Mouse (Mus musculus) stomach, postnatal 0 days (tissue): ENCODE results near the gene Pphln1. TPM values are rescaled to one million over a fixed set of nuclear protein-coding genes. Genes with fewer than 3 reads are reported as not detected.
A peak's percentile ranks its signal among the peaks of the same experiment; 100 is the strongest.

Experiments
- ATAC-seq: fragments of 200-750 bp; cut with Nextera tagmentation; 2 replicates; pipeline ENCODE4 v1.8.0; 2017; ENCODE audit not compliant: low FRiP score, low TSS enrichment
- DNase-seq: peaks from one replicate; pipeline ENCODE4 v3.0.0-alpha.2; 2016; ENCODE audit warnings: low spot score
- H3K27ac ChIP-seq: fragments of 300-500 bp; sonication (generic); replicated peaks from 2 replicates; pipeline ENCODE4 v1.5.1; 2014; ENCODE audit warnings: mild to moderate bottlenecking, control low read depth
- H3K27me3 ChIP-seq: fragments of 300-500 bp; sonication (generic); 2 replicates; pipeline ENCODE4 v1.6.1; 2014; ENCODE audit warnings: low read length; ENCODE audit not compliant: control insufficient read depth, insufficient read depth
- H3K36me3 ChIP-seq: fragments of 300-500 bp; sonication (generic); 2 replicates; pipeline ENCODE4 v1.6.1; 2014; ENCODE audit warnings: low read length, mixed read lengths; ENCODE audit not compliant: control insufficient read depth, insufficient read depth
- H3K4me1 ChIP-seq: fragments of 300-500 bp; sonication (generic); replicated peaks from 2 replicates; pipeline ENCODE4 v1.6.1; 2014; ENCODE audit warnings: antibody characterized with exemption; ENCODE audit not compliant: control insufficient read depth, insufficient read depth
- H3K4me2 ChIP-seq: fragments of 300-500 bp; sonication (generic); replicated peaks from 2 replicates; pipeline ENCODE4 v1.6.1; 2014; ENCODE audit warnings: low read depth, mild to moderate bottlenecking, control low read depth, moderate library complexity
- H3K4me3 ChIP-seq: fragments of 300-500 bp; sonication (generic); 2 replicates; pipeline ENCODE4 v1.5.1; 2014; ENCODE audit warnings: low read depth, low read length, control low read depth
- H3K9ac ChIP-seq: fragments of 300-500 bp; sonication (generic); 2 replicates; pipeline ENCODE4 v1.6.1; 2014; ENCODE audit warnings: mild to moderate bottlenecking, low read length, control low read depth, mixed read lengths
- H3K9me3 ChIP-seq: fragments of 300-500 bp; sonication (generic); 2 replicates; pipeline ENCODE4 v1.6.1; 2016; ENCODE audit warnings: low read length; ENCODE audit not compliant: control insufficient read depth
- CTCF ChIP-seq: IDR thresholded peaks from 2 replicates; pipeline ENCODE4 v1.5.1; 2016; ENCODE audit warnings: antibody characterized with exemption, low read depth, mild to moderate bottlenecking, moderate library complexity
- EP300 ChIP-seq: optimal IDR thresholded peaks from 2 replicates; pipeline ENCODE3; 2016; ENCODE audit warnings: antibody characterized with exemption
- WGBS: fragments of 180-500 bp; shearing (Covaris S2); extraction: QIAGEN DNeasy Blood & Tissue Kit; methylation state at CpG from one replicate; pipeline ENCODE4 v1.1.7; 2014; 5-methylcytosine and 5-hydroxymethylcytosine counted together
- polyA plus RNA-seq: library from polyadenylated mRNA; unstranded; fragments of >200 nt; fragmentation: Nextera tagmentation; extraction: Ambion mirVana; gene quantifications from 2 replicates; pipeline ENCODE4 v1.2.1, GENCODE M21; 2015

Pphln1 gene
- polyA plus RNA-seq, 1 experiment from 2014 or later: 18.2 TPM

DNA sequence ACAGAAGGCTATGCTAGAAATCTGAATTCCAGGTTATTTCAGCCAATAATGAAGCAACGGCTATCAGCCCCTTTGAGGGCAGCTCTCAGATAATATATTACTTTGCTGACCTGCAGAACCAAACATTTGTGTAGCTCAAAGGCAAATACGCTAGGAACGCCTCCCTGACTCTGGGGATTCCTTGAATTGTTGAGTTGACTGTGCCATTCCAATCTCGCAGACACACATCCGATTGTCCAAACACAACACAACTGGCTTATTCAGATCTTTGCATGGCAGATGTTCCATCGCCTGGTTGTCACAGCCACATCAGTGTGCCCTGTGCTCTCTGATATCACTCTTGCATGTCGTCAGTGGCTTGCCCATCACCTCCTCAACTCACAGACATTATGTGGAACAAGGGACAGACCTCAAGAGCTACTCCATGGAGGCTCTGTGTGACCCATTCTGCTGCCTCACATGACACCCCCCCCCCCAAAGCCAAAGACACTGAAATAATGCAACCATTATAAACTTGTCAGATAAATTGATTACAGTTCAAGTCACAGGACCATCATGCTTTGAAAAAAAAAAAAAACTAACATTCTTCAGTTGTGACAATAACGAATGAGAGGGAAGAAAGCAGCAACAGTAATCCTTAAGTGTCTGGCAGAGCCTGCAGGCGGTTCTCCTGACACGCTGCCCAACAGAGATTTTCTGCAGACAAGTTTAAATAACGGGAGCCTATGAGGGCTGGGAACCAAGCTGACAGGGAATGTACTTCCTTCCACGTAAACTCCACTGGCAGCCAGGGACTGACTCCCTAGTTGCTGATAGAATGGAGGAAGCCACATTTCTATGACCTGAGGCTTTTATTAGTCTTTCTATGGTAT lies 131.9 kb downstream of the Pphln1 start:
- H3K27ac ChIP-seq: peak overlapping the region; percentile 71
- TF ChIP-seq EP300: no peak
- TF ChIP-seq CTCF: no peak

DNA sequence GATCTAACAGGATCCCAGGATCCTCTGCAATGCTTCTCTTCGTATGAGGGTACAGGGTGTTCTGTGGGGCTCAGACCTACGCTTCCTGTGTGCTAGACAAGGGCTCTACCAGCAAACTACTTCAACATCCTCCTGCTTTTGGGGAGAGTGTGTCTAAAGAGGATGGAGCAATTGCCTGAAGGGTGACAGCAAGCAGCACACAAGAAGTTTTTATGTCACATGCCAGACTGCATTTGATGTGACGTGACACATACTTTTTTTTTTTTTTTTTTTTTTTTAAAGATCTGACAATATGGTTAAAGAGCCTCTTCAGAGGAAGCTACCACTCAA lies 132.5 kb downstream of the Pphln1 start:
- no peak overlapping the region for H3K9ac ChIP-seq
- H3K27ac ChIP-seq: peak overlapping the region; percentile 71
- H3K36me3 ChIP-seq: no peaks in the 10 kb centered on the region
- ATAC-seq (no peak), DNase-seq (no peak)
- no peak overlapping the region for H3K4me3 ChIP-seq
- no peaks in the 10 kb centered on the region for H3K9me3 ChIP-seq
- H3K27me3 ChIP-seq: no peaks in the 10 kb centered on the region
- no peak for TF ChIP-seq CTCF
- no peak for TF ChIP-seq EP300
- WGBS: 57% methylated on average over 3 of the region's 3 CpGs
- H3K4me1 ChIP-seq: no peaks in the 10 kb centered on the region; the same call in 1 of the 2 replicates
- H3K4me2 ChIP-seq: no peak overlapping the region

More for the DNA sequence above, 131.9 kb downstream of the Pphln1 start:
- peak overlapping the region; percentile 18; the same call in 1 of the 2 replicates for H3K4me2 ChIP-seq
- ATAC-seq (no peak), DNase-seq (no peak)
- no peaks in the 10 kb centered on the region; the same call in 1 of the 2 replicates for H3K4me1 ChIP-seq
- no peak overlapping the region for H3K9ac ChIP-seq
- no peaks in the 10 kb centered on the region for H3K9me3 ChIP-seq
- H3K27me3 ChIP-seq: no peaks in the 10 kb centered on the region
- H3K4me3 ChIP-seq: no peak overlapping the region
- WGBS: 16% methylated on average over 12 of the region's 12 CpGs
- H3K36me3 ChIP-seq: no peaks in the 10 kb centered on the region

GRCm38 (mm10) chr15:93536191-93536590 lies 138.0 kb downstream of the Pphln1 start:
- Histone ChIP-seq H3K4me2 (no peak overlapping the region), H3K27me3 (no peaks in the 10 kb centered on the region), H3K9me3 (no peaks in the 10 kb centered on the region), H3K36me3 (no peaks in the 10 kb centered on the region), H3K27ac (no peak overlapping the region), H3K4me3 (no peak overlapping the region), H3K9ac (no peak overlapping the region), H3K4me1 (no peaks in the 10 kb centered on the region; the same call in 1 of the 2 replicates)
- ATAC-seq (no peak), DNase-seq (no peak)
- WGBS: 80% methylated on average over 4 of the region's 4 CpGs
- TF ChIP-seq CTCF: no peak
- TF ChIP-seq EP300: no peak

DNA sequence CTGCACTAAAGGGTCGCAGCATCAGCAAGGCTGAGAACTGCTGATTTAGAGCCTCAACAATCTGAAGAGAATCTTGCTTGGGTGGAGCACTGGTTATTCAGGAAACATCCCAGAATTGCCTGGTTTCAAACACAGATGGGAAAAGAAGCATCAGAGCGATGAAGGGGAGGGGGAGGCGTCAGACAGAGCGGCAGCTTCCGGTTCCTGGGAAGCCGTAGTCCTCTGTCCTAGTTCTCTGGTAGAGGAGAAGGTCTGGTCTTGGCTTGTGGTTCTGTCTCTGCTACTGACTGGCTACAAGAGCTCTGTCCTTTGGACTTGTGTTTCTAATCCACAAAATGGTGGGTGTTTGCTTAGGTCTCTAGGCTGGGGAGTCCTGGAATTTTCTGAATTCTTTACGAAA lies 139.6 kb downstream of the Pphln1 start:
- no peak for ATAC-seq
- H3K4me3 ChIP-seq: no peak overlapping the region
- DNase-seq: no peak
- H3K4me2 ChIP-seq: no peak overlapping the region
- H3K36me3 ChIP-seq: no peaks in the 10 kb centered on the region
- WGBS: 83% methylated on average over 7 of the region's 7 CpGs
- TF ChIP-seq EP300 (no peak), CTCF (no peak)
- no peaks in the 10 kb centered on the region for H3K27me3 ChIP-seq
- no peak overlapping the region for H3K27ac ChIP-seq
- no peaks in the 10 kb centered on the region for H3K9me3 ChIP-seq
- no peak overlapping the region for H3K9ac ChIP-seq
- no peaks in the 10 kb centered on the region for H3K4me1 ChIP-seq

DNA sequence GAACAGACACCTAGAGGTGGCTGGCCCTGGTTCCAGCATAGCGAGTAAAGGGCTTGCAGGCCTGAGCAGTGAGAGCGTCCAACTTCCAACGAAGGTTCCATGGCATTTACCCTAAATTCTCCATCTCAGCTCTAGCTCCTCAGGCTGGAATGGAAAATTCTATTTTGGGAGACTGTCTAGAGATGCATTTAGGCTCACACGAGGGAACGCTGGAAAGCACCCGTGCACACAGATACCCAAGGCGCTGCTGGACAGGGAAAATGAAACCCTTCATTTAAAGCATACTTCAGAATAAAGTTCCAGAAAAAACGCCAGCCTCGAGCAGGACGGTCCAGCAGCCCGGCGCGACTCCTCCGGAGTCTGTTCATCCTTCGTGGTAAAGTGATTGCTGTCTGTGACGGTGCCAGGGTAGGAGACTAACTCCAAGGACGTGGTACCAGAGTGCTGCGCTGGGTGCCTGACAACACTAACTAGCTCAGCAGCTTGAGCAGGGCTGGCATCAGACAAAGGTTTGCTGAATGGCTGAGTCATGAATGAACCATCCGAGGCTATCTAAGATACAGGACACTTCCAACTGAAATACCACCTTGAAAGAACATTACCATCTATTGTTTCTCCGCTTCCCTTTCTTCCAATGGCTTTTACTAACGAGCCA lies 140.5 kb downstream of the Pphln1 start:
- no peaks in the 10 kb centered on the region for H3K27me3 ChIP-seq
- no peaks in the 10 kb centered on the region for H3K36me3 ChIP-seq
- 75% methylated on average over 21 of the region's 21 CpGs for WGBS
- H3K9me3 ChIP-seq: no peaks in the 10 kb centered on the region
- ATAC-seq (no peak), DNase-seq (no peak)
- no peak for TF ChIP-seq CTCF
- H3K27ac ChIP-seq: no peak overlapping the region
- H3K9ac ChIP-seq: no peak overlapping the region
- H3K4me2 ChIP-seq: no peak overlapping the region
- H3K4me1 ChIP-seq: no peaks in the 10 kb centered on the region
- H3K4me3 ChIP-seq: no peak overlapping the region

GRCm38 (mm10) chr15:93539415-93539814 lies 141.3 kb downstream of the Pphln1 start:
- TF ChIP-seq EP300: no peak
- no peak for TF ChIP-seq CTCF
- Histone ChIP-seq H3K27ac (no peak overlapping the region), H3K4me1 (no peaks in the 10 kb centered on the region), H3K9me3 (no peaks in the 10 kb centered on the region), H3K4me2 (no peak overlapping the region), H3K27me3 (no peaks in the 10 kb centered on the region), H3K4me3 (no peak overlapping the region), H3K36me3 (no peaks in the 10 kb centered on the region), H3K9ac (no peak overlapping the region)
- 73% methylated on average over 3 of the region's 3 CpGs for WGBS
- ATAC-seq: no peak
- no peak for DNase-seq

Other genes starting within 250 kb of the Pphln1 start
- gene Gxylt1, start 123.2 kb upstream of the Pphln1 start, polyA plus RNA-seq: 5.2 and 5.7 TPM in 2 replicates
- gene Yaf2, start 61.4 kb upstream of the Pphln1 start, polyA plus RNA-seq: 44.7 and 46.7 TPM in 2 replicates
- gene Zcrb1, start within 50 bp of the Pphln1 start, polyA plus RNA-seq: 86.8 and 90.7 TPM in 2 replicates
- 6.5 and 8.1 TPM in 2 replicates for gene Prickle1, start 197.5 kb downstream of the Pphln1 start, polyA plus RNA-seq